Mouse (Mus musculus) yolk sac, embryonic 10.5 days (tissue): ENCODE results near the gene Neu2.

Experiments used
- DNase-seq: peaks from one replicate; pipeline ENCODE4 v3.0.0-alpha.2; 2017; ENCODE audit warnings: low spot score

Gene Neu2

DNA sequence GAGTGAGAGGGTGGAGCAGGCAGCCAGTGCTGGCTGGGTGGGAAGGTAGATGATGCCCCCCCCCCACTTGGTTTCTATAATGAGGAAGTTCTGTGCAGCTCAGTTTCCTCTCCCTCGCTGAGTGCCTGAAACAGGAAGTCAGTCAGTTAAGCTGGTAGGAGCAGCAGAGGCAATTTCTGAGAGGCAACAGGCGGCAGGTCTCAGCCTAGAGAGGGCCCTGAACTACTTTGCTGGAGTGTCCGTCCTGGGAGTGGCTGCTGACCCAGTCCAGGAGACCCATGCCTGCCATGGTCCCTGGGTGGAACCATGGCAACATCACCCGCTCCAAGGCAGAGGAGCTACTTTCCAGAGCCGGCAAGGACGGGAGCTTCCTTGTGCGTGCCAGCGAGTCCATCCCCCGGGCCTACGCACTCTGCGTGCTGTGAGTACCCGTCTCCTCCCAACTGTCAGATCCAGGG is 110.6 kb downstream of the Neu2 start, which contains the start of gene Inpp5d:
Gene Inpp5d (plus strand): TSS at position 102 of the 458 bp plus-strand sequence.
- DNase-seq: no peak

DNA sequence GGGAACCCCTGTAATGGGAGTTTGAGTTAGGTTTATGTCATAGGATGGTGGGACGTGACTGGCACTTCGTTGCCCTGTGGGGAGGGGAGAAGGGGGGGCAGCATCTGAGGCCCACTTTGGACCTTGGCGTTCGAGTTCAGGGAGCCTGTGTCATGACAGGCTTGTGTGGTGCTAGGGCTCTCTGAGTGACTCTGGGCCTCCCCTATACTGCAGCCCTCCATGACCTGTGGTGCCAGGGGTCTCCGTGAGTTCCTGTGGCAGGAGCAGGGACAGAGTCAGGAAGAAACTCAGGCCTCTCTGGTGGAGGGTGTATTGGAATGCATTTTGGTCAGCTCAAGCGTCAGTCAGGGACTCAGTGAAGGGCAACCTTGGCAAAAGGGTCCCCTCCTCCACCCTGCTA is 111.0 kb downstream of the Neu2 start:
- DNase-seq: no peak

DNA sequence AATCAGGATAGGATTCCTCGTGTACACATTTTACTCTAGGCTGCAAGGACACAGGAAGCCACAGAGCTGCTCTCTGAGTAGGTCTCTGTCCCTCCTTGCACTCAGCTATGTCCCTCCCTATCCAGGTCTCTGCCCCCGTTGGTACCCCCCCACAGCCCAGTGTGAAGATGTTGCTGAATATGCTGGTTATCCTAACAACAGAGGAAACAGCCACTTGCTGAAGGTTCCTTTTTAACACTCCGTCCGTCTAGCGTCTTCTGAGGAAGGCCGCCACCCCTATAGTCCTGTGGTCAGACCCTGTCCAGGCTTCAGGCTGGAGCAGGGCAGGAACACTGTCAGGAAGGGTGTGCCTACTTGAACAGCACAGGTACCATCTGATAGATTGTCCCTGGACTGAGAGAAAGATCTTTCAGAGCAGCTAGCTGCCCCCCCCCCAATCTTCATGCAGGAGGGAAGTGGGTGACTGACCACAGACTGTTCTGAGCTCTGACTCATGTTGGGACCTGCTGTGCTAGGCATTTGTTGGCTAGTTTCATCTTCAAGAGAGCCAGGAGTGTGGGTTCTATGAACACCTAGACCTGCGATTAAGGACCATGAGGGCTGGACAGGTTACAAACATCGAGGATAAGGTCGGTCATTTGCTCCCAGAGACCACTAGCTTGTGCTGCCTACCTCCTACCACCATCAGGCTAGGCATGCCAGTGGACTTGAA is 111.6 kb downstream of the Neu2 start:
- no peak for DNase-seq

DNA sequence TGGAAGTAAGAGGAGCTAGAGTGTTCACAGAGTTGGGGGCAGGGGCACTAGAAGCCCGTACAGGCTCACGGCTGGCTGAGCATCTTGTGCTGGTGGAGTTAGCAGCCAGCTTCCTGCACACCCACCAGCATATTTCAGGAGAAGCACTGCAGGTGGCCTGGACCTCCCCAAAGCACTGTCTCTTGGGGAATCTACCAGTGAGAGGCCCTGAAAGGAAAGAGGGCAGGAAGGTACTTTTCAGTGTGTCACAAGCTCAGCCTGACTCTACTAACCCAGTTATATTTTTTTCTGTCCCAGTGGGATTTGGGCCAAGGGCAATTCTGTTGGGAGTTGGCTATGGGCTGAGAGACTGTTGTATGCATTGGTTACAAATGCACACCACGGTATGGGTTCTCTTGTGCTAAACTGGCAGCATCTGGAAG is 112.2 kb downstream of the Neu2 start:
- DNase-seq: no peak

DNA sequence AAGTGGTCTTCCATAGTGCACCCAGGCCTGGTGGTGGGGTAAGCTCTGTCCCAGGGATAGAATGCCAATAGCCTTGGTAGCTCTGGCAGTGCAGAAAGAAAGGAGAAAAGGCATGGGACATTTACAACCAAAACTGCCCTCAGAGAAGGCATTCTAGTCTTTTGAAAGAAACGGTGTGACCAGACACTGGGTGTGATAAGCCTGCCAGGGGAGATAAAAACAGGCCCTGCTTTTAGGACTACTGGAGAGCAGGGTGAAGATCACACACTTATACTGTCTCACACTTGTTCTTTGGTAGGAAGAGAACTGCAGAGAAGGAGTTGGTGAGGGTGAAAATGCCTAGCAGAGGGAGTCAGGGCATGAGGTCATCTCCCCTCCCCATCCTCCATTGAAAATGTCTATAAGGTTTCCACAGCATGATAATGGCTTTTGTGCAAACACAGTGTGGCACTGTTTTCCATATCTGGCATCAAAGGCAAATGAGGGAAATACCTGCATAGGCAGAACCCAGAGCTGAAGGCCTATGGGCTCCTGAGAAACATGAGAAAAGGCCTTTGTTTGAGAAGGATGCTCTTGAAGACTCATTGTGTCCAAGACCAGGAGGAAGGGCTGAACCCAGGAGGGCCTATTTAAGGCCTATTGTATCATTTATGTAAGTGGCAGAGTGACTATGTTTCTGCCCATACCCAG is 114.4 kb downstream of the Neu2 start:
- no peak for DNase-seq

DNA sequence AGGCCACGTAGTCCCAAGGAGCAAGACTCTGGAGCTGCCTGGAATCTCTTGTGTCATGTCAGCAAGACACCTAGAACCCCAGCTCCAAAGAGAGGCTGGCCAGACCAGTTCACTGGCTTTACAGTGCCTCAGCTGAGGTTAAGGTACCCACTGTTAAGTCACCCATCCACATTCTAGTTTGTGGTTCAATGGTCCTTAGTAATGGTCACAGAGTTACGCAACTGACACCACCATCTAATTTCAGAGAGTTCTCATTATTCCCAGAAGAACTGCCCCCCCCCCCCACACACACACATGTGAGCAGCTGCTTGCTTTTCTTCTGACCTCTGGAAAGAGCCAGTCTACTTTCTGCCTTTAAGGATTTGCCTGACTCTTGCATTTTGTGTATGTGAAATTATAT is 115.1 kb downstream of the Neu2 start:
- DNase-seq: no peak

DNA sequence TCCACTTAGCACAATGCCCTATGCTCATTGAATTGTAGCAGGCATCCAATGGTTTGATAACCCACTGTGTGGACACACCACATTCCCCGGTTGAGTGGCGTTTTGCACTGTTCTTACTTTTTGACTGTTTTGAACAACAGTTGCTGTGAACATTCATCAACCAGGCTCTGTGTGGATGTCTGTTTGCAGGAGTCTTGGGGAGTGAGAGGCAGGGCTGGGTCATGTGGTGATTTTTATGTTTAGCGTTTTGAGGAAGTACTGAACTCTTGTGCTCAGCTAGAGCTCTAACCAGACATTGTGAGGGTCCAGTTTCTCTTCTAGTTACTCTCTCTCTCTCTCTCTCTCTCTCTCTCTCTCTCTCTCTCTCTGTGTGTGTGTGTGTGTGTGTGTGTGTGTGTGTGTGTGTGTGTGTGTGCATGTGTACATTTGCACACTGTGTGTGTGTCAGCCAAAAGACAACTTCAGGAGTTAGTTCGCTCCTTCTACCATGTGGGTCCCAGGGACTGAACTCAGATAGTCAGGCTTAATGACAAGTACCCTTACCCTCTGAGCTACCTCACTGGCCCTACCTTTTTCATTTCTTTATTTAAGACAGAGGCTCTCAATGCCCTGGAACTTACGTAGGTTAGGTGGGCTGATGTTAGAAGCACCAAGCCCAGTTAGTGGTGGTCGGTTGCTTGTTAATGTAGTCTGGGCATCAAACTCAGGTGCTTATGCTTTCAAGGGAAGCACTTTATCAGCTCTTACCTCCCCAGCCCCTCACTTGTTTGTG is 115.8 kb downstream of the Neu2 start:
- DNase-seq: no peak

DNA sequence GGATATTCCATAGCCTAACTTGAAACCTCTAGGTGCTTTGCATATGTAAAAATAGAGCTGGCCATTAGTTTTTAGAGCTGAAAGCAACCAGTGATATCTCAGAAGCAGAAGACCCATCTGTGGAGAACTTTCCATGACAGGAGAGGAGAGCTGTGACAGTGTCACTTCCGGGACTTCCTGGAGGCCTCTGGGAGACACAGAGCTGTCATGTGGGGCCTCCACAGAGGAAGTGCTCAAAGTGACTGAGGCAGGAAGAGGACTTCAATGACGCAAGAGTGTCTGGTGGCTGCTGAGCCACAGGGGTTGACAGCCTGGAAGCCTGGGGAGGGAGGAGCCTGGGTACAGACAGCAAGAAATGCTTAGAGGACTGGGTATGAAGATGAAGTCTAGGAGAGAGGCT is 116.7 kb downstream of the Neu2 start:
- no peak for DNase-seq

DNA sequence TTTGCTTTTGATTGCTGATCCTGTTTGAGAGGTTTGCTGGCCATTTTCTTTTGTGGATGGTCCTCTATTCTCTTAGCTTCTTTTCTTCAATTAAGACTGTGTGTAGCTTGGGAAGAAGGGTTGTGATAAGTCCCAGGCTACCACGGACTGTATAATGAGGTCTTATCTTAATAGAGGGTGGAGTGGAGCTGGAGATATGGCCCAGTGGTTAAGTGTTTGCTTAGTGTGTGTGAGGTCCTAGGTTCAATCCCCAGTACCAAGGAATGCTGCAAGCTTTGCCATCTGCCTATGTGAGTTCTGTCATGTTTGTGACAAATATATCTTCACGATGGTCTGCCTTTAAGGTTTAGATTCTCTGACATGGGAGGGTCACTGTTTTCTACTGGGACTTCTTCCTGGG is 118.4 kb downstream of the Neu2 start:
- DNase-seq: no peak

DNA sequence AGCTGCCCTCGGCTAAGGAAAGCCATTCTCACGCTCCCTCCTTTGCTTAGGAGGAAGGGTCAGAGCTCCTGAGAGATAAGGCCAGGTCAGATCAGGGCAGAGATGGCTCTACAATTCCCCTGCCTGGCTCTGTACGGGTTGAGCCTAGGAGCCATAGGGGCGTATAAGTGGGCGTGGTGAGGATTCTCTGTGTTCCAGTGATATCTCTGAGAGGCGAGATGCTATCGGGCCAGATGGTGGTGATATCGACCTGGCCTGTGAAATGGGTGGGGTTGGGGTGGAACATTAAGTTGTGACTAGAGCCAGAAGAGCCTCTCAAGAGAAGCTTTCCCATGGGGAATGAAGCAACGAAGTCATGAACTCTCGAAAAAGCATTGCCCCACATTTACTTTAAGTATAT is 121.9 kb downstream of the Neu2 start:
- no peak for DNase-seq

DNA sequence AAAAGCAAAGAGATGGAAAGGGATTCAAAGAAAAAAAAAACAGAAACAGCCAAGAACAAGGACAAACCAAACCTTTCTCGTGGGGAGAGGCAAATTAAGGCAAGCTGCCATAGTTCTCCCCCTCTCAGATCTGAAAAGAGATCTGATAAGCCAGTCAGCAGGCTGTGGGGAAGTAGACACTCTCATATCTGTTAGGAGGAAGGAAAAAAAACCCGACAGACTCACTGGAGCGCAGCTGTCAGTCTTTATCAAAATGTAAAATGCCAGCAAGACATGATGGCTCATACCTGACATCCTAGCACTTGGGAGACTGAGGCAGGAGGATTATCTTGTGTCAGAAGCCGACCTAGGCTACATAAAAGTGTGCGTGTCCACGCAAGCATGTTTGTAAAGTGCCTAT is 122.5 kb downstream of the Neu2 start:
- DNase-seq: no peak

DNA sequence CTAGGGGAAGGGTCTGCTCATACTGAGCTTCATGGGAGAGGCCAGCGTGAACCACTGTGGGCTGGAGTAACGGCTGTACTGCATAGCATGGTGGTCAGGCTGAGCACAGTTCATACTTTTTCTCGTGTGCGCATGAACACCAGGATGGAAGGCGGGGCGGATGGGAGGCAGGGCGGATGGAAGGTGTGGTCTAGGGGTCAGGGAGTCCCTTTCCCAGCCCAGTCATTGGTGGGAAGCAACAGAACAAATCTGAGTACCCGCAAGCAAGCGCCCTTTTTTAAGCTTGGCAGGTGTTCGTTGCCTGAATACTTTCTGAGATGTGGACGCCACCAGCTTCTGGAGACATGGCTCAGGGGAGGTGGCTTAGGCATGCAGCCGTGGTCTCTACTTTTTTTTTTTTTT is 127.0 kb downstream of the Neu2 start:
- DNase-seq: peak; percentile 26

DNA sequence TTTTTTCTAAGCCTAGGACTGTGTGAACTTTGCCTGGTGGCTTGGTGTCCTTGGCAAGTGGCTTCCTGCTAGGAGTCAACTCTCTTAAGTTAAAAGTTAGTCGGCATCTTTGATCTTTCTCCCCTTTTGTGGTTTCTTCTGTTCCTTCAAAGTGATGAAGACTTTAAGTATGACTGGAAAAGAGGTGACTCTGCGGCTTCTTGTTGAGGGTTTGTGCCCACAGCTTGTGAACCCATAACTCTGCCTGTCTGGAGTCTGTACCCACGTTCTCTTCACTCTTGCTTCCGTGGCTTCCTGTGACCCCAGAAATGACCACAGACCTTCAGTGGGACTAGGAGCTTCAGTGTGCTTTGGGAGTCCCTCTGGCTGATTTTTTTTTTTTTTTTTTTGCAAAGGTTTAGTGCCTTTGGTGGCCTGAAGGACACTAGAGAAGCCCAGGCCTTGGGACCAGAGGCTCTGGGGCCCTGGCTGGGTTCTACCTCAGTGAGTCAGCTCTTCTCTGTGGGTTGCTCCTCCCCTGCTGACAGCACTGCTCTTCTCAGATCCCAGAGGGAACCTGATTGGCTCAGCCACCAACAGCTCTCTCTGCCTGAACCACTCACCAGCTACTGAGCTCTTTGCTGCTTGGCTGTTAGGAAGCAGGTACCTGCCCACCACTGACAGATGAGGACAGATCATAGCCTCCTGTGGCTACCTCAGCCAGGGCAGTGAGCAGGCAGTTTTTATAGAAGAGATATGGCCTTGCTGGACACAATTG is 127.6 kb downstream of the Neu2 start:
- DNase-seq: peak; percentile 66

DNA sequence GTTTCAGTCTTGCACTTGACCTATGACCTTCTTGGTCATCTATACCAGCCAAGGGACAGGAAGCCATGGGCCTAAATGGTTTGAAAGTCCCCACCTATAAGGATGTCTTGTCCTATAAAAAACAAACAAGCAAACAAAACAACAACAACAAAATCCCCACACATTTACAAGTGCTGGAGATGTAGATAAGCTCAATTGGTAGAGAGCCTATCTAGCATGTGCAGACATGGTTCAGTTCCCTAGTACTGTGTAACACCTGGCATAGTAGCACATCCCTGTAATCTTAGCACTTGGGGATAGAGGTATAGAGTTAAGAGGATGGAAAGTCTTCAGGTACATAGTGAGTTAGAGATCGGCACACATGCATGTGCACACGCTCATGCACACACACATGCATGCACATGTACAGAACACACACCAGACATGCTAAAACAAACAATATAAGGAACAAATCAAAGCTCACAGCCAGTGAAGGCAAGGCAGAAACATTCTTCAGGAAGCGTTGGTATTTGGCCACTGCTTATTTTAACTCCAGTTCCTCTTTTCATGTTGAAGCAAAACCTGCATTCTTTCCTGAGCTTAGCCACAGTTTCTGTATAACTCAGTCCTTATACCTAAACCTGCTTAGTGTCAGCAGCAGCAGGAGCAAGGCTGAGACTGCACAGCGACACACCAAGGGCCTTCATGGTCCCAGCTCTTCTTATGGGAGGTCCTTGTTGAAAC is 128.3 kb downstream of the Neu2 start:
- DNase-seq: no peak

DNA sequence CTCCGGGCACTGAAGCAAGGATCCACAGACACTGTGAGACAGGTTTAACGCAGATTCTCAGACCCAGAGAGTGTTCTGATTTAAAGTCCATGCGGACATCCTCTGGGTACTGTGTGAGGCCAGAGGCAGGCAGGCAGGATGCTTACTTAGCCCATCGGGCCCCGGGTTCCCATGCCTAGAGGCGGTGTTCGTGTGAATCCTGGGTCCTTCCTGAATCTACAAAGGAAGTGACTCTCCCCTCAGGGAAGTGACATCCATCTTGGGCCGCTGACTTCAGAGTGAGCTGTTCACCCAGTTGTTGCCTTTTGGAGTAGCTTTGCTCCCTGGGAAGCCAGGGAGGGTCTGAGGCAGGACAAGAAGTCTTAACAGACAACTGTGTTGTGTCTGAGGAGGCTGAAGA is 130.0 kb downstream of the Neu2 start:
- no peak for DNase-seq

DNA sequence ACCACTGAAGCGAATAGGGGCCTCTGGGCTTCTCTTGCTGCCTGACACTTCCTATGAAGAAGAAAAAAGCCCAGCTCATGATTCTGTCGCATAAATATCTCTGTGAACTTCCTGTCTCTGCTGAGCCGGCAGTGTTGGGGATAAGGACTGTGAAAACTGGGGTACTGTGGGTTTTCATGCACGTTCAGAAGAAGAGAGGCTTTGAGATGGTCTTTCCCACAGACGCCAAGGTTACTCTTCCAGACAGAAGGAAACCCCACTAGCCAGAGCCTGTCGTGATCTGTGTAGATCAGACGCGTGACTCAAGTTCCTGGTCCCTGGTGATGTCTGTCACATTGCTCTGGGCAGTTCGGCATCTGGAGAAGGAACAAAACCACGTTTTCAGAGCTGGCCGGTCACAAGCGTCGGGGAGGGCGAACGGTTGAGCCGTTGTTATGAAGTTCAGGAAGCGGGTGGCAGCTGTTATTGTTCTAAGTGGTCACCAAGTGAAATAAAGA is 130.5 kb downstream of the Neu2 start:
- peak; percentile 17 for DNase-seq

DNA sequence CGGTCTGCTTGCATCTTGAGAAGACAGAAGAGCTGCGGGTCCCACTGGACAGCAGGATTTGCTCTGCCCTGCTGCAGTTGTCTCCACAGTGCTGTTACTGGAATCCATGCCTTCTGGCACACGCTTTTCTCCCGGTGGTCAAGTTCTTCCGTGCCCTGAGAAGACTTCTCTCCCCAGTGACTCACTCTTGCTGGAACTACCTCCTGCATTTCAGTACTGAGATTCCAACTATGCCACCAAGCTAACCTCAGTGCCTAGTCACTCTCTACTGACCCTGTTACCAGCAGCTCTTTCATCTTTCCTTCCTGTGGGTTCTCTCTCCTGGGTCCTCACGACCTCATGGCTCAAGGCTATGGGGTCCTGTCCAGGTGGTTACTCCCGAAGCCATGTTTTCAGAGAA is 133.3 kb downstream of the Neu2 start:
- no peak for DNase-seq

DNA sequence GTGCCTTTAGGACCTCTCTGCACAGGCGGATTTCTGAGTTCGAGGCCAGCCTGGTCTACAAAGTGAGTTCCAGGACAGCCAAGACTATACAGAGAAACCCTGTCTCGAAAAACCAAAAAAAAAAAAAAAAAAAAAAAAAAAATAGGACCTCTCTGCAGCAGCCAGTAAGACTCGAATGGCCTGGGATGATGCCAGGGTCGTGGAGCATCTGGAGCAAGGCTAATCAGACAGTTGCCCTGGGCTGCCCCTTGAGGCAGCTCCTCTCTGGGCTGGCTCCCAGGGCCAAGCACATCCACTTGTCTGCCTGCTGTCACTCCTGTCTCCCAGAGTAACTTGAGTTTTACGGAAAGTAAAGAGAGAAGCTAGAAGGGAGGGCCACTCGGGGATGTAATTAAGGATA is 135.4 kb downstream of the Neu2 start:
- DNase-seq: no peak

DNA sequence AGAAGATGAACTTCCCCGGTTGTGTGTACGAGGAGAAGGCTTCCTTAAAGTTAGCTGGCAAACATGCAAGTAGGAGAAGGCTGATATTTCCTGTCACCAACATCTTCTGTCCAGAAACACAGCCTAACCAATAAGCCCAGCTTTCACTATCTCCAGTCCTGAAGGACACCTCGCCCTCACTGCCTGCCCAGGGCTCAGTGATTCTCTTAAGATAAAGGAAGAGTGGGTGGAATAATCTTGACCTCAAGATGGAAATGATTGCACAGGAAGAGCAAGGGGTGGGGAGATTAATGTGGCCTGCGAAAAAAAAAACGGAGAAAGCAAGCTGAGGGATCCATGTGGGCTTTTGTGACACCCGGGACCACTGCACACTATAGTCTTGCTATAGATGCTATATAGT is 136.1 kb downstream of the Neu2 start:
- no peak for DNase-seq
